Mouse (Mus musculus) lung, postnatal 0 days (tissue): ENCODE results near the gene Mgat4b. TPM values are rescaled to one million over a fixed set of nuclear protein-coding genes. Genes with fewer than 3 reads are reported as not detected.

ENCODE experiments used
- ATAC-seq: fragments of 200-750 bp; cut with Nextera tagmentation; 2 replicates; pipeline ENCODE4 v1.8.0; 2017; ENCODE audit warnings: moderate library complexity
- DNase-seq: peaks from one replicate; pipeline ENCODE4 v3.0.0-alpha.2; 2016; ENCODE audit warnings: low spot score
- H3K27ac ChIP-seq: fragments of 300-500 bp; sonication (generic); 2 replicates; pipeline ENCODE4 v1.5.1; 2014; ENCODE audit warnings: antibody characterized with exemption, mild to moderate bottlenecking, low read length, mixed read lengths
- H3K27me3 ChIP-seq: fragments of 300-500 bp; sonication (generic); replicated peaks from 2 replicates; pipeline ENCODE4 v1.6.1; 2014; ENCODE audit warnings: low read length, mixed read lengths; ENCODE audit not compliant: insufficient read depth
- H3K36me3 ChIP-seq: fragments of 300-500 bp; sonication (generic); 2 replicates; pipeline ENCODE4 v1.6.1; 2014; ENCODE audit warnings: low read length, mixed read lengths; ENCODE audit not compliant: insufficient read depth
- H3K4me1 ChIP-seq: fragments of 300-500 bp; sonication (generic); 2 replicates; pipeline ENCODE4 v1.6.1; 2014; ENCODE audit warnings: antibody characterized with exemption, low read depth, low read length, mixed read lengths; ENCODE audit not compliant: insufficient read depth
- H3K4me2 ChIP-seq: fragments of 300-500 bp; sonication (generic); replicated peaks from 2 replicates; pipeline ENCODE4 v1.6.1; 2014; ENCODE audit warnings: low read depth, mild to moderate bottlenecking, low read length, moderate library complexity, mixed read lengths
- H3K4me3 ChIP-seq: fragments of 300-500 bp; sonication (generic); 2 replicates; pipeline ENCODE4 v1.5.1; 2014; ENCODE audit warnings: low read depth, low read length
- H3K9ac ChIP-seq: fragments of 300-500 bp; sonication (generic); replicated peaks from 2 replicates; pipeline ENCODE4 v1.6.1; 2014; ENCODE audit warnings: low read depth, mild to moderate bottlenecking
- H3K9me3 ChIP-seq: fragments of 300-500 bp; sonication (generic); 2 replicates; pipeline ENCODE4 v1.6.1; 2016; ENCODE audit warnings: low read length, mixed read lengths
- CTCF ChIP-seq: IDR thresholded peaks from 2 replicates; pipeline ENCODE4 v1.5.1; 2016; ENCODE audit warnings: antibody characterized with exemption, mild to moderate bottlenecking
- EP300 ChIP-seq: IDR thresholded peaks from 2 replicates; pipeline ENCODE4 v1.6.1; 2016; ENCODE audit warnings: antibody characterized with exemption, mild to moderate bottlenecking, control low read depth
- WGBS: fragments of 180-500 bp; shearing (Covaris S2); extraction: QIAGEN DNeasy Blood & Tissue Kit; methylation state at CpG from one replicate; pipeline ENCODE4 v1.1.7; 2014; 5-methylcytosine and 5-hydroxymethylcytosine counted together
- polyA plus RNA-seq: library from polyadenylated mRNA; unstranded; fragments of >200 nt; fragmentation: Nextera tagmentation; extraction: Ambion mirVana; gene quantifications from 2 replicates; pipeline ENCODE4 v1.2.1, GENCODE M21; 2015

Mgat4b gene
- polyA plus RNA-seq, 1 experiment from 2014 or later: 43.4 TPM

DNA sequence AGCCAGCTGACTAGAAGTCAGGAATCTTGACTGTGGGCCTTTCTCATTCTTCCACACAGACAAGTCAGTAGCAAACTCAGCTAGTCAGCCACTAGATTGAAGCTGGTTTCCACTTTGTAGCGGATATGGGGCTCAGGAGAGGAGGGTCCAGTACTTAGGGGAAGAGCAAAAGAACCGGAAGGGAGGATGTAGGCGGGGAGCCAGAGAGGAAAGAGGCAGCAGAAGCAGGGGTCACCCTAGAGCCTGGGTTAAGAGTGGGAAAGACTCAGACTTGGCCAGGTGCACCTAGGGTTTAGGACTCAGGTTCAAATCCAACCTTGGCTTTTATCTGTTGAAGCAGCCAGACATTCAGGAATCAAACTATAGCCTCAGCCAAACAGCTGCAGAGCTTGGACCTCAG lies 16.5 kb downstream of the Mgat4b start:
- Histone ChIP-seq H3K4me3 (no peak overlapping the region), H3K9me3 (no peaks in the 10 kb centered on the region), H3K4me1 (peaks cover 29% of the 10 kb centered on the region; the same call in 1 of the 2 replicates), H3K27ac (peak overlapping the region; percentile 81), H3K27me3 (no peaks in the 10 kb centered on the region), H3K4me2 (peak overlapping the region; percentile 99), H3K9ac (no peak overlapping the region), H3K36me3 (0 out of 2 replicates have a peak, but pooled peaks cover 9% of the 10 kb centered on the region)
- DNase-seq: peak; percentile 48
- no peak for TF ChIP-seq CTCF
- 56% methylated on average over 3 of the region's 3 CpGs for WGBS
- no peak for ATAC-seq

DNA sequence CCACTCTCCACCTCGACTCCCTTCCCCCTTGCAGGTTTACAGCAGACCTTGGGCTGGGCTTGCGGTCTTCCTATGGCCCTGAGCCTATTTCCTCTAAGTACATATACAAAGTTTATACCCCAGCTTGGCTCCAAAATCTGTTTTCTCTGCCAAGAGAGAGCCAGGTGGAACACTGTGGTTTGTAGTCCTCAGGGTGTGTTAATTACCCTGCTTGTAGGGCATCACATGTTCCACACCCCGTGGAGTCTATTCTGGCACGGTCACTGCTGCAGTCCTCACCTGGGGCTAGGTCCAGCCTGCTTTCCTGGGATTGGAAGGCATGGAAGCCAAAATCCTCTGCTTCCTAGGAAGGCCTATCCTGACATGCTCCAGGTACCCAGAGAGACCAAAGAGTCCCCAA lies 17.0 kb downstream of the Mgat4b start:
- ATAC-seq (no peak), DNase-seq (no peak)
- Histone ChIP-seq H3K9me3 (no peaks in the 10 kb centered on the region), H3K4me3 (no peak overlapping the region), H3K36me3 (peaks cover 14% of the 10 kb centered on the region; the same call in 1 of the 2 replicates), H3K9ac (no peak overlapping the region), H3K27me3 (no peaks in the 10 kb centered on the region), H3K4me1 (peaks cover 29% of the 10 kb centered on the region; the same call in 1 of the 2 replicates), H3K4me2 (0 out of 2 replicates have a peak overlapping the region, but pooled peaks have one; percentile 8), H3K27ac (0 out of 2 replicates have a peak overlapping the region, but pooled peaks have one; percentile 10)
- no peak for TF ChIP-seq EP300
- TF ChIP-seq CTCF: no peak
- WGBS: 68% methylated on average over 4 of the region's 4 CpGs

DNA sequence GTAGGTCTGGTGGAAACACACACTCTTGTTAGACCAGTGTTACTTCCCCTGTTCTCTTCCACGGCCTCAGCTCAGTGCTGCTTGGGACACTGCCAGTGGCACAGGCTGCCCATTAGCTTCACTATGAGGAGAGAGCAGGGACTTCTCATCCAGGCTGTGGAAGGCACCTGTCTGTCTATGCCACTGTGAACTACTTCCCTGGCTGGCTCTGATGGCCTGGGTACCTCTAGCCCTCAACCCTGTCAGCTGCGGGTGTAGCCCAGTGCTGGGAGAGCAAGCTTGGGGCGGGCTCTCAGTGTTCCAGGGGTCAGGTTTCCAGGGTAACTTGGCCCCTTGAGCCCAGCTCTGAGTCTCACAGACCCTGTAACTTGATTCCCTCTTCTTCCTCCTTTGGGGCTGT lies 18.1 kb downstream of the Mgat4b start:
- 33% methylated on average over 3 of the region's 3 CpGs for WGBS
- Histone ChIP-seq H3K9ac (no peak overlapping the region), H3K9me3 (no peaks in the 10 kb centered on the region), H3K27ac (no peak overlapping the region), H3K4me1 (peaks cover 29% of the 10 kb centered on the region; the same call in 1 of the 2 replicates), H3K4me3 (no peak overlapping the region), H3K36me3 (peaks cover 24% of the 10 kb centered on the region; the same call in 1 of the 2 replicates), H3K27me3 (no peaks in the 10 kb centered on the region), H3K4me2 (no peak overlapping the region)
- TF ChIP-seq EP300: no peak
- no peak for TF ChIP-seq CTCF
- DNase-seq (no peak), ATAC-seq (no peak)

DNA sequence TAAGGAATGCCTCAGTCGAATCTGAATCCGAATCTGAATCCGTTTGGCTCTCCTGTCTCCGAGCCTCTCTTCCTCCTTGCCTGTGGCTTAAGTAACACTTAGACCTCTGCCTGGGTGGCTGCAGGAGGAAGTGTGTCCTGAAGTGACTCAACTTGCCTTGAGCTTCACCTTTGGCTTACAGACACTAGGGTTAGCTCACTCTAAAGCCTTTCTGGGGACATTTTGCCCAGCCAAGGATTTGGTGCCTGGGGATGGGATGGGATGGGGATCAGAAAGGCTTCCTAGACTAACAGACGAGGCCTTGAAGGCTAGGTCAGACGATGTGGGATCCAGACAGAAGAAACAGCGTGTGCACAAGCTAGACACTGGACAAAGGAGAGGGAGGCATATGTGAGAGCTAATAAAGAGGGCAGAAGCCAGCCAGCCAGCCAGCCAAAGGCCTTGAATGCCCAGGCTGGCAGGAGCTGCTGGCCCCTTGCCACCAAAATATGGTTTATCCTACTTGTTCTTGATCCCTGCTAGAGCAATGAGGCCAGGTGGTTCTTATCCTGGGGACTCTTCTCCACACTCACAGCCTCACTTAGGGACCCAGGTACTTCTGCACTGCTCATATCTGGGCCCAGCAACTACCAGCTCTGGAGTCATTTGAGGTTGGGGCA lies 18.7 kb downstream of the Mgat4b start:
- 55% methylated on average over 7 of the region's 7 CpGs for WGBS
- no peak for TF ChIP-seq CTCF
- TF ChIP-seq EP300: no peak
- peaks cover 26% of the 10 kb centered on the region; the same call in 1 of the 2 replicates for H3K36me3 ChIP-seq
- no peak overlapping the region for H3K4me2 ChIP-seq
- ATAC-seq (no peak), DNase-seq (peak; percentile 55)
- no peaks in the 10 kb centered on the region for H3K9me3 ChIP-seq
- peaks cover 26% of the 10 kb centered on the region; the same call in 1 of the 2 replicates for H3K4me1 ChIP-seq
- no peak overlapping the region for H3K27ac ChIP-seq
- no peak overlapping the region for H3K9ac ChIP-seq
- no peaks in the 10 kb centered on the region for H3K27me3 ChIP-seq
- H3K4me3 ChIP-seq: no peak overlapping the region

DNA sequence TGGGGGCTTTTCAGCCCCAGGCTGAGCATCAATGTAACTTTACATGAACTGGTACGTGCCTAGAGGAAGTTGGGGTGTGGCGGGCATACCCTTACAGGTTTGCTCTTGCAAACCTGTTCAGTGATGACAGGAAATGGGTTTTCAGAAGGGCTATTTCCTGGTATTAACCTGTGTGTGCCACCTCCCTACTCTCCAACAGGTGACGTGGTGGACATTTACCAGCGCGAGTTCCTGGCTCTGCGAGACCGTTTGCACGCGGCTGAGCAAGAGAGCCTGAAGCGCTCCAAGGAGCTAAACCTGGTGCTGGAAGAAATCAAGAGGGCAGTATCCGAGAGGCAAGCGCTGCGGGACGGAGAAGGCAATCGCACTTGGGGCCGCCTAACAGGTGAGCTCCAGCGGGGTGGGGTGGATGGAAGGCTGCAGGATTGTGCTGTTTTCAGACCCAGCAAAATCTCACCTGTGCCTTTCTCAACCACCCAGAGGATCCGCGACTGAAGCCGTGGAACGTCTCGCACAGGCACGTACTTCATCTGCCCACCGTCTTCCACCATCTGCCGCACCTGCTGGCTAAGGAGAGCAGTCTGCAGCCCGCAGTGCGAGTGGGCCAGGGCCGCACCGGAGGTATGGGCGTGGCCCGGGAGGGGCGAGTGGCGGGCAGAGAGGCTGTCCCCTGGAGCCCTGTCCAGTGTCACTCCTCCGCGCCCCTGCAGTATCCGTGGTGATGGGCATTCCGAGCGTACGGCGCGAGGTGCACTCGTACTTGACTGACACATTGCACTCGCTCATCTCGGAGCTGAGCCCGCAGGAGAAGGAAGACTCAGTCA lies 20.0 kb downstream of the Mgat4b start:
- no peak overlapping the region for H3K9ac ChIP-seq
- no peak for DNase-seq
- H3K4me3 ChIP-seq: 0 out of 2 replicates have a peak overlapping the region, but pooled peaks have one; percentile 2
- H3K27ac ChIP-seq: no peak overlapping the region
- ATAC-seq: peak; percentile 23; the same call in 1 of the 2 replicates
- H3K4me2 ChIP-seq: peak overlapping the region; percentile 50
- H3K27me3 ChIP-seq: no peaks in the 10 kb centered on the region
- no peaks in the 10 kb centered on the region for H3K9me3 ChIP-seq
- TF ChIP-seq CTCF: no peak
- no peak for TF ChIP-seq EP300
- peaks cover 26% of the 10 kb centered on the region; the same call in 1 of the 2 replicates for H3K4me1 ChIP-seq
- WGBS: 46% methylated on average over 45 of the region's 45 CpGs
- H3K36me3 ChIP-seq: peaks cover 34% of the 10 kb centered on the region; the same call in 1 of the 2 replicates

DNA sequence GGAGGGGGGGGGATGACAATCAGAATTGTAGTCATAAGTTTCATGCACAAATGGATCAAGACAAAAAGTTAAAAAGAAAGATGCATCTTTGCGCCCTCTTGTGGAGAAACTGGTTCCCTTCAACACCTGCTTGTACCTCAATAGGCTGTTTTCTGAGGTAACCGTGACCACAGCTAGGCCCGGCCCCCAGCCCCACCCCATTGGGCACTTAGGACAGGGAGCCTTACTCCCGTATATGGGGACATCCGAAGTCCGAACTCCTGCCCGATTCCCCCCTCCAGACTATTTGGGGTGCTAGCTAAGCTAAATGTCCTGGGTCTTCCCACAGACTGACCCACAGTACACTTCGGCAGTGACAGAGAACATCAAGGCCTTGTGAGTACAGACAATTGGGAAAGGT lies 20.7 kb downstream of the Mgat4b start:
- Histone ChIP-seq H3K27ac (no peak overlapping the region), H3K4me1 (peaks cover 20% of the 10 kb centered on the region; the same call in 1 of the 2 replicates), H3K4me2 (peak overlapping the region; percentile 50), H3K4me3 (0 out of 2 replicates have a peak overlapping the region, but pooled peaks have one; percentile 2), H3K9me3 (no peaks in the 10 kb centered on the region), H3K36me3 (peaks cover 34% of the 10 kb centered on the region; the same call in 1 of the 2 replicates), H3K27me3 (no peaks in the 10 kb centered on the region), H3K9ac (no peak overlapping the region)
- ATAC-seq (peak; percentile 44), DNase-seq (peak; percentile 86)
- no peak for TF ChIP-seq EP300
- TF ChIP-seq CTCF: peak; percentile 74
- 36% methylated on average over 8 of the region's 8 CpGs for WGBS
